Mouse (Mus musculus) cerebellum, adult 9-10 months (tissue): ENCODE measurements at regions not wholly inside any gene's neighbourhood (a gene's known extent, or its start where the extent isn't known, plus 50 kb on each side); places are given as distances from the start of the nearest gene placed in this dataset.

Source experiments
- DNase-seq: peaks from one replicate; pipeline ENCODE4 v3.0.0; 2022

- DNase-seq: no peak
Observed at GRCm38 (mm10) chr9:100404426-100404825, 82.2 kb downstream of the Il20rb start.

GRCm38 (mm10) chr9:100400366-100400765, 86.2 kb downstream of the Il20rb start:
- peak; percentile 34 for DNase-seq

- DNase-seq: no peak
Observed at GRCm38 (mm10) chr9:100396340-100396910, 90.2 kb downstream of the Il20rb start.

GRCm38 (mm10) chr9:100395711-100396110, 90.9 kb downstream of the Il20rb start:
- DNase-seq: peak; percentile 44

GRCm38 (mm10) chr9:100394632-100395031, 92.0 kb downstream of the Il20rb start:
- no peak for DNase-seq

GRCm38 (mm10) chr9:100394166-100394565, 92.4 kb downstream of the Il20rb start:
- DNase-seq: no peak

- no peak for DNase-seq
Observed at GRCm38 (mm10) chr9:100392262-100392661, 94.3 kb downstream of the Il20rb start.

GRCm38 (mm10) chr9:100391566-100392213, 94.9 kb downstream of the Il20rb start:
- no peak for DNase-seq

- no peak for DNase-seq
Observed at GRCm38 (mm10) chr9:100388393-100388792, 98.2 kb downstream of the Il20rb start.

GRCm38 (mm10) chr9:100387171-100387685, 99.4 kb downstream of the Il20rb start:
- DNase-seq: no peak

GRCm38 (mm10) chr9:100382492-100382891, 104.1 kb downstream of the Il20rb start:
- peak; percentile 34 for DNase-seq

- DNase-seq: no peak
Observed at GRCm38 (mm10) chr9:100369921-100370320, 116.7 kb downstream of the Il20rb start.

GRCm38 (mm10) chr9:100366816-100367215, 119.8 kb downstream of the Il20rb start:
- no peak for DNase-seq

GRCm38 (mm10) chr9:100359934-100360716, 126.5 kb downstream of the Il20rb start:
- DNase-seq: no peak

GRCm38 (mm10) chr9:100357553-100357952, 129.0 kb downstream of the Il20rb start:
- DNase-seq: no peak

- no peak for DNase-seq
Observed at GRCm38 (mm10) chr9:100340796-100341195, 145.8 kb downstream of the Il20rb start.

GRCm38 (mm10) chr9:100307765-100308164, 178.8 kb downstream of the Il20rb start:
- no peak for DNase-seq

GRCm38 (mm10) chr9:100307364-100307763, 179.2 kb downstream of the Il20rb start:
- no peak for DNase-seq

GRCm38 (mm10) chr9:100303762-100304161, 182.8 kb downstream of the Il20rb start:
- DNase-seq: no peak

- no peak for DNase-seq
Observed at GRCm38 (mm10) chr9:100301613-100302012, 185.0 kb downstream of the Il20rb start.

GRCm38 (mm10) chr9:100277361-100277760, 209.2 kb downstream of the Il20rb start:
- DNase-seq: no peak

- no peak for DNase-seq
Observed at GRCm38 (mm10) chr9:100266528-100267387, 219.8 kb downstream of the Il20rb start.

- DNase-seq: no peak
Observed at GRCm38 (mm10) chr9:100252409-100252808, 234.2 kb downstream of the Il20rb start.
